Mouse (Mus musculus): ENCODE measurements around the gene Elmo1. TPM values are rescaled to one million over a fixed set of nuclear protein-coding genes. Genes with fewer than 3 reads are reported as not detected.

The Elmo1 gene
- total RNA-seq, 2 experiments from 2014 or later = 27.4 to 27.9 TPM

DNA sequence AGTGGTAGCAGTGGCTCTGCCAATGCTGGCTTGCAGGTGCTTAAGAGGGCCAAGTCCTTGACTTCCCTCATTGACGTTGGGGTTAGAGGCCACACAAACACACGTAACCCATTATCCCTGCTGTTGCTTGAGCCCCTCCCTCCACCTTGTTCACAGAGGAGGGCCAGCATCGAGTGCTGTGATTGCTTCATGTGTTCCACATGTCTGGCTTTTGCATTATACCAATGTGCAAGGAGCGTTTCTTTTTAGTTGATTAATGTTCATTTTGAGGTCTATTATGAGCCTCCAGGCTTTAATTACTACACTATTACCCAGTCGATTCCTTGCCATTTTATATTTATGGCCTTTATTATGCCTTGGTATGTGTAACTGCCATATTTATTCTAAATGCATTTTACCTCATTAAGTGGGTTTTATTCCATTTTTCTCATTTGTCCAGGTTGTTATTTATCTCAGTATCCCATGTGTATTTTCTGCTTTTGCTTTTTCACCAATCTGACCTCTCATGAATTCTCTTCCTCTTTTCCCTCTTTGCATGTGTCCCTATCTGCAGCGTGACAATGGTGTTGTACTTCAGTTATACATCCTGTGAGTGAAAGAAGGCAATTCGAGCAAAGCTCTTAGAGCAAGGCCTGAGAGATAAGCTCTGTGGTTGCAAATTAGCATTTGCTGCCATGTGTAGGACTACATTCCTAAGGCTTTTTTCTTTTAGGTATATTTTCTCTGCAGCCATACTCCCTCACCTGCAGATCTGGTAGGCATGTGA, 275.6 kb downstream of the Elmo1 start:
- no peak overlapping the region for H3K4me3 ChIP-seq
- H3K27ac ChIP-seq = no peak overlapping the region
- DNase-seq (ENCODE audit: low spot score in 2 of 2) = no peak
- TF ChIP-seq CTCF (conservative IDR thresholded peaks at IDR 0.05) = no peak

DNA sequence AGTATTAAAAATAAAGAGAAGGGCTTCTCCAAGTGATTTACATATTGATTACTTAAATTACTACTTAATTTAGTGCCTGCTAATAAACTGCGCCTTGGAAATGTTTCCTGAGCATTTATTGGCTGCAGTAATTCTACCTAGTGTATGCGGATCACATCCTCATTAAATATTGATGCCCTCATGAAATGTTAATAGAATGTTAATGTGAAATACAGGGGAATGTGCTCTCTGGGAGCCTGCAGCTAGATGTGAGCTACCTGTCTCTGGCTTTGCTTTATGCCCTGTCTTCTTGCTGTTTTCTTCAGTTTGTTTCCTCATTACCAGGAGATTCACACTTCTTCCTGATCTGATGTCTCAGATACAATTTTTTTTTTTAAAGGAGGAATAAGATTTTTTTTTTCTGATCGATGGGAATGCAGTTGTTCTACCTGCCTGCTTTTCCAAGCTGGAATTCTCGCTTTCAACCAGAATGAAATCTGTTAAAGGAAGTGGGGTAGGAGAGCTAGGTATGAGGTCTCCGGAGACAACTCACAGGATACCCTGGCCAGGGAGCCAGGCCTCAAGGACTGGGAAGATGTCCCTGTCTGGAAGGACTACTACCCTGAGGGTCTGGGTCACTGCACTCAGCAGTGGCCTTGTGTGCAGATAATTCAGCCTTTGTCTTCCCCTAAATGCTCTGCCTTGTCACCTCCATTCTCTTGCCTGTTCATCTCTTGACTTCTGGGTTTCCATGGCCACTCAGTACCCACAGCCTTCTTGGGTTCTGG, 279.8 kb downstream of the Elmo1 start:
- Histone ChIP-seq H3K4me3 (no peak overlapping the region), H3K27ac (no peak overlapping the region)
- no peak for TF ChIP-seq CTCF (conservative IDR thresholded peaks at IDR 0.05)
- no peak for DNase-seq (ENCODE audit: low spot score in 2 of 2)

DNA sequence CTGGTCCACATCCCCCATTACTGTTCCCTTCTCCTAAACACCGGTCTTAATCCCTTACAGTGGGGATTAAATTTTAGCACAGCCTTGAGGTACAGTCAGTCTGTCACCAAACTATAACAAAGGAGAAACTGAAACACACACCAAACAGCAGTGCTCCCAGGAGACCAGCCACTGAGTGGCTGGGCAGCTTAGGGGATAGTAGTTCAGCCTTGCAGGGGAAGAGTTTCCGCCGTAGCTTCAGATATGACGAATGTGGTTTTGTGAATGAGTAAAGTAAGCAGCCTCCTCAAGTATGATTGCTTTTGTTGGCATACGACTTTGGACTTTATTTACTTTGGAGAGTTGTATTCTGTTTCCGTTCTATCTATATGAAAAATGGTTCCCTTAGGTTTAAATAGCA, 281.1 kb downstream of the Elmo1 start:
- H3K27ac ChIP-seq = no peak overlapping the region
- H3K4me3 ChIP-seq = no peak overlapping the region
- no peak for DNase-seq (ENCODE audit: low spot score in 2 of 2)
- no peak for TF ChIP-seq CTCF (conservative IDR thresholded peaks at IDR 0.05)

DNA sequence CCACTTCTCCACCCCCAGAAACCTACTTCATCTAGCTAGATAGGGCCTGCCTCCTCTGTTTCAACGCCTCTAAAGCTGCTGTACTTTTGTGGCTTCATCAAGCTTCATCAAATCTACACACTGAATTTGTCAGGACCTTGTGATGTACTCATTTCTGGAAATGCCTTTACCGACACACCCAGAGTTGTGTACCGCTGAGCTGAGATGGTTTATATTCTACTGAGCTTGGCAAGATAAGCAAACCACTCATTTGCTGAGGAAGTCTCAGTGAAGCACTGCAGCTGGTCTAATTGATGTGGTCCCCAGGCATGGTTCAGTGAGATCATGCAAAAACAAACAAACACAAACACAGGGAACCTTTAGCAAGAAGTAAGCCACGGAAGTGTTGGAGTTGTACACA, 281.9 kb downstream of the Elmo1 start:
- no peak overlapping the region for H3K27ac ChIP-seq
- no peak for TF ChIP-seq CTCF (conservative IDR thresholded peaks at IDR 0.05)
- DNase-seq (ENCODE audit: low spot score in 2 of 2) = no peak
- no peak overlapping the region for H3K4me3 ChIP-seq

DNA sequence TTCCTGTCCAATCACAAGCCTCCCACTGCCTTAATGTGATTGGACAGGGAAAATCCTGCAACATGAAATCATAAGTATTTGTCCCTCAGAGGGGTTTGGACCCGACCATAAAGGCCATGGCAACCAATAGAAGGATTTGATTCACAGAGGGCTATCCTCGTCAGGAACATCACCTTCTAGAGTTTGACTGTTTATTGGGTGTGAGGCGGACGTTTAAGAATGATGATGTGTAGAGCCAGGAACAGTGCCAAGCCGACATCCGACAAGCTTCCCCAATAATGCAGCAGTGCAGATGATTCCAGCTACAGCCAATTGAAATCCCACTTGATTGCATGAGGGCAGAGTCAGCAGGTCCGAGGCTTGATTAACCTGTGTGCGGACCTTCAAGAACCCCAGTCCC, 288.5 kb downstream of the Elmo1 start:
- no peak for DNase-seq (ENCODE audit: low spot score in 2 of 2)
- H3K27ac ChIP-seq = no peak overlapping the region
- H3K4me3 ChIP-seq = no peak overlapping the region
- TF ChIP-seq CTCF (conservative IDR thresholded peaks at IDR 0.05) = no peak

DNA sequence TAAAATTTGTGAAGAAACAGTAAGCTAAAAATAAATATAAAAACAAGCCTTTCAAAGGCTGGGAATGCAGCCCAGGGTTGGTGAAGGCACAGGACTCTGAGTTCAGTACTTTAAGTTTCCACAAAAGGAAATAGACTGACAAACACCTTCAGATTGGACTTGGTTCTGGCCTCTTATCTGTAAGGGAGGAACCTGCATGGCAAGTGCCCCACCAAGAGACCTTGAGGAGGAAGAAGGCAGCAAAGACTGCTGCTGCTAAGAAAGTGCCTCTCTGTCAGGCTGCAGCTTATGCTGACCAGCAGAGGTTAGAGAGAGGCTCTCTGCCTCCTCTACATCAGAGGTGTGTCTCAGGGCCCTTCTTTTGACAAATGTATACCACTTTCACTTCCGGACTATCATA, 293.5 kb downstream of the Elmo1 start:
- no peak for TF ChIP-seq CTCF (conservative IDR thresholded peaks at IDR 0.05)
- no peak for DNase-seq (ENCODE audit: low spot score in 2 of 2)
- no peak overlapping the region for H3K27ac ChIP-seq
- no peak overlapping the region for H3K4me3 ChIP-seq

DNA sequence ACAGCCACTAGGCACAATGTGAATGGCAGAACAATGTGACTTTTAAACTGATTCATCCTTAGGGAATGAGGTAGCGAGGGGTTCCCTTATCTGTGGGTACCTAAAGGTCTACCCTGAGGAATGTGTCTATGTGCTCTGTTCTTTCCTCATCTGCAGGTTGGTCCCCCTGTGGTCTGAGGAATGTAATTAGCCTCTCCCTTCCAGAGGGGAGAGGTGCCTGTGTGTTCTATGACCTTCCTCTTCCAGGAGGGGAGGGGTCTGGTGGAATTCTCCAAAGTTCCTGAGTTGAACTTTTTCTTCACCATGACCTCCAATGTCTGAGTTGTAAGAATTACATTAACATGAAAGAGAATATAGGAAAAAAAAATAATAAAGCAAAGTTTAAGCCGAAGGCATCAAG, 294.4 kb downstream of the Elmo1 start:
- no peak for DNase-seq (ENCODE audit: low spot score in 2 of 2)
- no peak for TF ChIP-seq CTCF (conservative IDR thresholded peaks at IDR 0.05)

DNA sequence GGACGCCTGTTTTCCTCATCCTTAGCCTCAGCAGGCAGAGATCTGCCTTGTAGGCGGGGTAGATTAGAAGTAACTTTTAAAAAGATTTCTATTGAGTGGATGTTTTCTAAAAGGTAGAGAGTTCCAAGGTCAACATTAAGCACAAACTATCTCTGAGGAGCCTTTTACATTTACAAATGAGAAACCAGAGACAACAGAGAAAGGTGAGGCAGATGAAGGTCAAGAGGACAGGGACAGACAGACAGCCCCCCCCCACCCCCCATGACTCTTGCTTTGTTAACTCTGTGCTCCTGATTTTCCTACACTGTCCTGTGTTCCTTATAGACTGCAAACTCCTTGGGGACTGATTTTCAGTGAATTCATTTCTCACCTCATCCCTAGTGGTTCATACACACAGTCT, 295.0 kb downstream of the Elmo1 start:
- DNase-seq (ENCODE audit: low spot score in 2 of 2) = no peak
- no peak overlapping the region for H3K27ac ChIP-seq
- no peak for TF ChIP-seq CTCF (conservative IDR thresholded peaks at IDR 0.05)
- H3K4me3 ChIP-seq = no peak overlapping the region

More for the DNA sequence above, 294.4 kb downstream of the Elmo1 start:
- Histone ChIP-seq H3K27ac (no peak overlapping the region), H3K4me3 (no peak overlapping the region)

DNA sequence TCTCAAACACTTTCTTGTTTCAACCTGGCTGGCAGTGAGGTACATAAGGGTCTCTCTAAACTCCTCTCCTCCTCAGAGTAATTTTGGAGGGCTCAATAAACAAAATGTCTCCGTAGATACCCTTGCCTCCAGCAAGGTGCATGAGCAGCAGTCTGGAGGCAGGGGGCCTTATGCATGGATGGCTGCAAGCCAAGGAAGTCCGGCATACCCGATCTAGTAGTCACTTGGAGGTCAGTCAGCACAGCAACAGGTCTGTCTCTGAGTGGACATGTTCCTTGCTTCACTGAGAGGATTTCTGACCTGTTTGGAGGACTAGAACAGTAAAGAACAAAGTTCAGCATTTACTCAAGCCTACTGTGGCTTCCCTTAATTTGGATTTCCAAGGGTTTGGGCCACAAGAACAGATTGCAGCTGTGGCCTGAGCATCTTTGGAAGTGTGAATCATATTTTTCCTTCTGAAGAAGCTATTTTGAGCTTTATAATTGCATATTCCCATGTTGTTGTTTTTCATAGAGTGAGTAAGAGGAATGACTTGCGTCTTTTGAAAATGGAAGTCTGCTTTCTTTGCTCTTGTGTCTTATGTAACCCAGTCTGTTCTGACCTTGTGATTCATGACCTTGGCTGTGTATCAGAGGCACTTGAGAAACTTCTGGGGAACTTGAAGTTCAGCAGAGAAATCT, 296.2 kb downstream of the Elmo1 start:
- DNase-seq (ENCODE audit: low spot score in 2 of 2) = no peak
- Histone ChIP-seq H3K4me3 (no peak overlapping the region), H3K27ac (no peak overlapping the region)
- no peak for TF ChIP-seq CTCF (conservative IDR thresholded peaks at IDR 0.05)

DNA sequence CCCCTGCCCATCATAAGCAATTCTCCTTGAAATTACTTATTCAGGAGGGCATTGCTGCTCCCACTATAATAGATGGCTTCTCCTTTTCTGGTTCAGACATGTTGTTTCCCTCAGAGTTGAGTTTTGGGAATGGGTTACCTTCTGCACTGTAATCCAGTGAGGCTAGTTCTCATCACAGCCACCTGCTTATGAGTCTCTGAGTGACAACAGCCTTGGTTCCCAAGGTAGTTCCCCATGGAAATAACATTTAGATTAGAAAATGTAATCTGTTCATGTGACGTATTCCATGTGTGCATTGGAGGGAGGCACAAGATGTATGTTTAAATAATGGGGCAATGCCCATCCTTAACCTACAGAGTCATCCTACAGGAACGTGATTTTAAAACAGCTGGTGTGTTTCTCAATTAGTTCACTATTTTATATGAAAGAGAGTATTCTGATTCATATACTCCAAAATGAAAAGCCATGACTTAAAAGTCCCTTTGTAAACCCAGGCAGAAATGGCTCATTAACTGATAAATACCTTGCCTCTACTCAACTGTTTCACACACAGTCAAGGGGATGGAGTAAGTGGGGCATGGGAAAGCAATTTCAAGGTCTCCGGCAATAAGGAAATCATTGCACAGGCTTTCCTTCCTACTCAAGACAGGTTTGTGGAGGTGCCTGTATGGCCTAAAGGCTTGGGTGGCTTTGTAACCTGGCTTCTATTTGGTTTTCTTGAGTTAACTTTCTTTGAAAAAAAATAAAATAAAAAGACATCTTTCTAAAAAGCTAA, 302.6 kb downstream of the Elmo1 start:
- H3K4me3 ChIP-seq = no peak overlapping the region
- no peak for DNase-seq (ENCODE audit: low spot score in 2 of 2)
- no peak overlapping the region for H3K27ac ChIP-seq
- no peak for TF ChIP-seq CTCF (conservative IDR thresholded peaks at IDR 0.05)

DNA sequence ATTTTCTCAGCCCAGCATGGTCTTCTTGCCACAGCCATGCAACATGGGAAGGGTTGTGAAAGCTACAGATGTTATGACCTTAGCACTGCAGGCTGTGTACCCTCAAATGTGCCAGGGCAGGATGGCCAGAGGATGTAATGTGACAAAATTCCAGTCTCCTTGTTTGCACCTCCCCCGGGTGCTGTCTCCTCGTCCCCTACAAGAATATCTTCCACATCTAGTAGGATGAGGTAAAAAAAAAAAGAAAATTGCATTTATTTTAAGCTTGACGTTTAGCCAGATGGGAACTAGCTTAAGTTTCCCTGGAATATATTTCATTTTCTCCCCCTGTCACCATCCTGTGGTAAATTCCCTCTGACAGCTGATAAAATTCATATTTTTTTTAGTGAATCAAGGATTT, 307.3 kb downstream of the Elmo1 start:
- no peak for DNase-seq (ENCODE audit: low spot score in 2 of 2)
- Histone ChIP-seq H3K4me3 (no peak overlapping the region), H3K27ac (no peak overlapping the region)
- TF ChIP-seq CTCF (conservative IDR thresholded peaks at IDR 0.05) = no peak

DNA sequence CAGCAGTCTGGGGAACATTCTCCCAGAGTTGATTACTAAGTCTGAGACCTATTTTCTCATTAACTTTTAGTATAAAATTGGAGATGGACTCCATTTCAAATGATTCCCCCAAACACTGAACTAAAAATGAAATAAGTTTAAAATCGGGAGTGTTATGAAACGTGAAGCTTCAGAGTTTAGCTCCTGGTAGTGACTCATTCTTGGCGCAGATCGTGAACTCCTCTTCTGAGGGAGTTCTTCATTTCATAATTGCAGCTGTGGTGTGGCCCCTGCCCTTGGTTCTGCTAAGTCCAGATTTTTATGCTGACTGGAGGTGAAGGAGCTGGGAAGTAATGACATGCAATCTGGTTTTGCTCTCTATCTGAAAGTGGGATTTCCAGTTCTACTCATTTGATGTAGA, 307.9 kb downstream of the Elmo1 start:
- TF ChIP-seq CTCF (conservative IDR thresholded peaks at IDR 0.05) = no peak

DNA sequence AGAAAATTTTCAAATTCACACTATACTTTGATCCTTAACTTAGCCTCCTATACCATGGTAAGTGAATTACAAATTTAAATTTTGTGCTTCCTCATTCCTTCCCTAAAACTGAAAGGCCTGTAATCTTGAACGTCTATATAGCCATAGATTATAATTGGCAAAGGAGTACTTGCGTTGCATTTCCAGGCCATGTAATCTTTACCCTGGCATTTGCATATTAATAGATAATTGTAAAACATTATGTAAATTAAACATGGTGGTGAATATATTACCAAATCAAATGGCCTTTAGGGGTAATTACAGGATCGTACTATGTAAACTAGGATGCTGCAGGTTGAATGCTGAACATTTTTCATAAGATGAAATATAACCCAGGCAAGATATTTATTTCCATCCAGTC, 314.1 kb downstream of the Elmo1 start:
- no peak for TF ChIP-seq CTCF (conservative IDR thresholded peaks at IDR 0.05)
- DNase-seq (ENCODE audit: low spot score in 2 of 2) = no peak
- no peak overlapping the region for H3K27ac ChIP-seq

More for the DNA sequence above, 307.9 kb downstream of the Elmo1 start:
- Histone ChIP-seq H3K4me3 (no peak overlapping the region), H3K27ac (no peak overlapping the region)
- no peak for DNase-seq (ENCODE audit: low spot score in 2 of 2)

More for the DNA sequence above, 314.1 kb downstream of the Elmo1 start:
- H3K4me3 ChIP-seq = no peak overlapping the region
